Mouse (Mus musculus) heart, adult 8-10 months (tissue): Measurements from ENCODE around the gene Cfap58. TPM values are rescaled to one million over a fixed set of nuclear protein-coding genes. Genes with fewer than 3 reads are reported as not detected.

Source experiments
- DNase-seq: peaks from one replicate; pipeline ENCODE4 v3.0.0; 2022; ENCODE audit warnings: low spot score
- microRNA-seq: library from miRNA; unstranded; fragments of <30 nt; microRNA quantifications from one replicate; pipeline ENCODE4 v1.2.0, GENCODE M21; 2022
- total RNA-seq, 4 experiments: library from RNA; stranded (reverse); gene quantifications; 2 replicates each; pipeline ENCODE4 v1.2.4; 2022

Gene Cfap58
- total RNA-seq, 4 experiments from 2014 or later = 1.2 to 2.9 (median 1.9) TPM

GRCm38 (mm10) chr19:48079718-48080117 is 142.2 kb downstream of the Cfap58 start:
- no peak for DNase-seq

GRCm38 (mm10) chr19:48081456-48081855 is 144.0 kb downstream of the Cfap58 start:
- DNase-seq = no peak

Small RNA genes lying within 50 kb of the gene (microRNA-seq; reads per million reads assigned to microRNA genes)
- not detected for gene Gm22240

Other genes with a start within 250 kb of the Cfap58 start
- not detected for gene Col17a1, start 245.6 kb upstream of the Cfap58 start, total RNA-seq
- 10 to 100 TPM; 66.5 to 80.7 (median 72.1) TPM for gene Sfr1, start 206.0 kb upstream of the Cfap58 start, total RNA-seq
- gene Gsto1, start 82.7 kb upstream of the Cfap58 start, total RNA-seq = 100 to 1,000 TPM; 186 to 266 (median 222) TPM
- gene Gsto2, start 72.1 kb upstream of the Cfap58 start, total RNA-seq = 1 to 10 TPM; 2.3 to 3.5 (median 2.5) TPM
- under 1 TPM in 3 of 4 experiments, not detected in 1; 0.08 to 0.23 (median 0.22) TPM for gene Cfap43, start 18.4 kb upstream of the Cfap58 start, total RNA-seq
- 10 to 100 TPM in 2 of 4 experiments, 1 to 10 TPM in 2; 8.1 to 15.4 (median 11.5) TPM for gene Itprip, start 18.4 kb upstream of the Cfap58 start, total RNA-seq